Mouse (Mus musculus) cerebellum, adult 2 months (tissue): Measurements from ENCODE around the gene Olfr1294.

Experiments used
- CTCF ChIP-seq: fragments of 200-500 bp; IDR thresholded peaks from 2 replicates; pipeline ENCODE4 v1.5.1; 2011; ENCODE audit warnings: low read depth, mild to moderate bottlenecking, control low read depth, low read length, moderate library complexity, borderline replicate concordance; ENCODE audit not compliant: insufficient read depth
- POLR2A ChIP-seq: fragments of 200-500 bp; IDR thresholded peaks from 2 replicates; pipeline ENCODE4 v1.6.1; 2011; ENCODE audit warnings: low read length, control low read depth, borderline replicate concordance; ENCODE audit not compliant: insufficient read depth

DNA sequence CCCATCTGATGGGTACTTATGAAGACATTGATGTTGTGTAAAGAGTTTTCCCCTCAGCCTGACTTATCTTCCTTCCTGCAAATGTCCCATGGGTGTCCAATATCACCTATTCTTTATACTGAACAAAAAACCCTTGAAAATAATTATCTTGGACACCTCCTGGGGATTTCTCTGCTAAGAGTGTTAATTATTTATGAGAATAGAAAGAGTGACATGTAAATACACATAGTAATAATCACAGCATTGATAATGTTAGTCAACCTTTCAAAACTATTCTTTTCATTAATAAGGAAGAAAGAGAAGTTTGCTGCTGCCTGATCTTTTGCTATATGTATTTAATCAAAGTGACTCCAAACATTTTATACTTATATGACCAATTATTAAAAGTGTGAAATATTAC, 29.5 kb upstream of the Olfr1294 start, which contains the start of gene Olfr1295:
- TF ChIP-seq CTCF (no peak), POLR2A (no peak)
